Mouse (Mus musculus) cerebellum, adult 2 months (tissue): ENCODE measurements around the gene Borcs6. TPM values are rescaled to one million over a fixed set of nuclear protein-coding genes. Genes with fewer than 3 reads are reported as not detected.

ENCODE experiments used
- DNase-seq, 2 experiments: peaks; one replicate each; pipeline ENCODE4 v3.0.0; 2021
- H3K27ac ChIP-seq: fragments of 200-500 bp; 2 replicates; pipeline ENCODE4 v1.5.1; 2012; ENCODE audit warnings: low read length, control low read depth, inconsistent platforms; ENCODE audit not compliant: insufficient read depth
- H3K27me3 ChIP-seq: fragments of 200-500 bp; 2 replicates; pipeline ENCODE4 v1.6.1; 2012; ENCODE audit warnings: inconsistent platforms, mild to moderate bottlenecking, low read length, moderate library complexity; ENCODE audit not compliant: control insufficient read depth, insufficient read depth
- H3K4me1 ChIP-seq: fragments of 200-500 bp; 2 replicates; pipeline ENCODE4 v1.6.1; 2011; ENCODE audit warnings: low read length; ENCODE audit not compliant: control insufficient read depth, insufficient read depth
- H3K4me3 ChIP-seq: fragments of 200-500 bp; replicated peaks from 2 replicates; pipeline ENCODE3; 2011; ENCODE audit warnings: mild to moderate bottlenecking, low read depth, low read length, control low read depth; ENCODE audit not compliant: insufficient read depth
- CTCF ChIP-seq: fragments of 200-500 bp; IDR thresholded peaks from 2 replicates; pipeline ENCODE4 v1.5.1; 2011; ENCODE audit warnings: low read depth, mild to moderate bottlenecking, control low read depth, low read length, moderate library complexity, borderline replicate concordance; ENCODE audit not compliant: insufficient read depth
- POLR2A ChIP-seq: fragments of 200-500 bp; IDR thresholded peaks from 2 replicates; pipeline ENCODE4 v1.6.1; 2011; ENCODE audit warnings: low read length, control low read depth, borderline replicate concordance; ENCODE audit not compliant: insufficient read depth
- WGBS: fragments of 180-500 bp; shearing (Covaris S2); methylation state at CpG from one replicate; pipeline ENCODE4 v1.1.7; 2018; 5-methylcytosine and 5-hydroxymethylcytosine counted together
- polyA plus RNA-seq: library from polyadenylated mRNA; depleted of rRNA; stranded (reverse); fragments of >200 nt; gene quantifications from 2 replicates; pipeline ENCODE4 v1.2.3, GENCODE M21; 2012

The Borcs6 gene
- polyA plus RNA-seq, 1 experiment: 36.7 TPM

GRCm38 (mm10) chr11:69099915-69100345, 40.4 kb downstream of the Borcs6 start:
- TF ChIP-seq POLR2A: peak; percentile 59; the same call in 1 of the 2 replicates
- TF ChIP-seq CTCF: no peak
- 1% methylated on average over 23 of the region's 23 CpGs for WGBS
- H3K27me3 ChIP-seq: no peaks in the 10 kb centered on the region
- H3K4me3 ChIP-seq: peak overlapping the region; percentile 90
- peak overlapping the region; percentile 99 for H3K27ac ChIP-seq
- peaks cover 49% of the 10 kb centered on the region for H3K4me1 ChIP-seq
- DNase-seq: peak; percentile 93 to 96

- no peak for TF ChIP-seq CTCF
- TF ChIP-seq POLR2A: no peak
- Histone ChIP-seq H3K4me3 (peak overlapping the region; percentile 90), H3K4me1 (peaks cover 51% of the 10 kb centered on the region), H3K27me3 (no peaks in the 10 kb centered on the region), H3K27ac (peak overlapping the region; percentile 96)
- DNase-seq: peak; percentile 46 to 54
- 65% methylated on average over 20 of the region's 20 CpGs for WGBS
Observed at GRCm38 (mm10) chr11:69100639-69101360, 41.3 kb downstream of the Borcs6 start.

GRCm38 (mm10) chr11:69101604-69102402, 42.3 kb downstream of the Borcs6 start:
- DNase-seq: peak in 1 of 2 experiments; percentile 33
- Histone ChIP-seq H3K4me1 (peaks cover 52% of the 10 kb centered on the region), H3K4me3 (no peak overlapping the region), H3K27me3 (no peaks in the 10 kb centered on the region), H3K27ac (peak overlapping the region; percentile 6; the same call in 1 of the 2 replicates)
- WGBS: 80% methylated on average over 21 of the region's 21 CpGs
- TF ChIP-seq POLR2A (no peak), CTCF (no peak)

GRCm38 (mm10) chr11:69102403-69102725, 42.8 kb downstream of the Borcs6 start:
- peak; percentile 71 to 86 for DNase-seq
- no peaks in the 10 kb centered on the region for H3K27me3 ChIP-seq
- peaks cover 52% of the 10 kb centered on the region for H3K4me1 ChIP-seq
- peak; percentile 22; the same call in 1 of the 2 replicates for TF ChIP-seq POLR2A
- no peak for TF ChIP-seq CTCF
- peak overlapping the region; percentile 32 for H3K4me3 ChIP-seq
- peak overlapping the region; percentile 6; the same call in 1 of the 2 replicates for H3K27ac ChIP-seq
- 36% methylated on average over 7 of the region's 7 CpGs for WGBS

- H3K4me1 ChIP-seq: peaks cover 44% of the 10 kb centered on the region
- TF ChIP-seq CTCF (no peak), POLR2A (no peak)
- H3K4me3 ChIP-seq: no peak overlapping the region
- peak; percentile 28 to 31 for DNase-seq
- H3K27ac ChIP-seq: no peak overlapping the region
- H3K27me3 ChIP-seq: no peaks in the 10 kb centered on the region
- 95% methylated on average over 14 of the region's 14 CpGs for WGBS
Observed at GRCm38 (mm10) chr11:69103121-69103520, 43.6 kb downstream of the Borcs6 start.

GRCm38 (mm10) chr11:69103531-69104435, 44.3 kb downstream of the Borcs6 start:
- peak; percentile 22 to 27 for DNase-seq
- WGBS: 89% methylated on average over 15 of the region's 15 CpGs
- Histone ChIP-seq H3K4me1 (peaks cover 39% of the 10 kb centered on the region), H3K27ac (no peak overlapping the region), H3K4me3 (no peak overlapping the region), H3K27me3 (no peaks in the 10 kb centered on the region)
- no peak for TF ChIP-seq CTCF
- no peak for TF ChIP-seq POLR2A

- WGBS: 89% methylated on average over 14 of the region's 14 CpGs
- H3K27me3 ChIP-seq: no peaks in the 10 kb centered on the region
- H3K4me3 ChIP-seq: no peak overlapping the region
- peaks cover 39% of the 10 kb centered on the region for H3K4me1 ChIP-seq
- TF ChIP-seq POLR2A: no peak
- DNase-seq: peak in 1 of 2 experiments; percentile 19
- H3K27ac ChIP-seq: no peak overlapping the region
Observed at GRCm38 (mm10) chr11:69104487-69104886, 45.0 kb downstream of the Borcs6 start.
